Mouse (Mus musculus) E14TG2a.4 (cell line): ENCODE results near the gene Tfrc.
A peak's percentile ranks its signal among the peaks of the same experiment; 100 is the strongest.
"Not testable (repeated sequence)": the region's sequence is repeated elsewhere in the genome, so short reads cannot be mapped to it uniquely, and the experiment has no call there.

ENCODE experiments used
- H3K27me3 ChIP-seq: 2 replicates; pipeline ENCODE4 v1.6.1; 2014; ENCODE audit warnings: low read length, control low read depth; ENCODE audit not compliant: insufficient read depth
- H3K36me3 ChIP-seq: 2 replicates; pipeline ENCODE4 v1.6.1; 2014; ENCODE audit warnings: low read length, control low read depth; ENCODE audit not compliant: insufficient read depth
- H3K4me1 ChIP-seq: replicated peaks from 2 replicates; pipeline ENCODE4 v1.6.1; 2014; ENCODE audit warnings: low read depth, low read length, control low read depth
- H3K4me3 ChIP-seq: replicated peaks from 2 replicates; pipeline ENCODE4 v1.5.1; 2014; ENCODE audit warnings: mild to moderate bottlenecking, low read length
- H3K9me3 ChIP-seq: 2 replicates; pipeline ENCODE4 v1.6.1; 2014; ENCODE audit warnings: low read length, control low read depth
- CTCF ChIP-seq: conservative IDR thresholded peaks from 2 replicates; pipeline ENCODE4 v1.5.1; 2014; ENCODE audit warnings: low read length
- NANOG ChIP-seq: IDR thresholded peaks from 2 replicates; pipeline ENCODE4 v1.6.1; 2014; ENCODE audit warnings: borderline replicate concordance, low read length, mixed read lengths
- POU5F1 ChIP-seq: IDR thresholded peaks from 2 replicates; pipeline ENCODE4 v1.6.1; 2014; ENCODE audit warnings: low read length, borderline replicate concordance

The Tfrc gene

GRCm38 (mm10) chr16:32628140-32628539, 19.4 kb downstream of the Tfrc start:
- H3K4me3 ChIP-seq, result no peak overlapping the region
- TF ChIP-seq NANOG, result no peak
- no peak for TF ChIP-seq CTCF
- TF ChIP-seq POU5F1, result no peak
- peaks cover 15% of the 10 kb centered on the region; the same call in 1 of the 2 replicates for H3K4me1 ChIP-seq
- H3K9me3 ChIP-seq, result no peaks in the 10 kb centered on the region
- H3K27me3 ChIP-seq, result no peaks in the 10 kb centered on the region
- H3K36me3 ChIP-seq, result peaks cover 99% of the 10 kb centered on the region

DNA sequence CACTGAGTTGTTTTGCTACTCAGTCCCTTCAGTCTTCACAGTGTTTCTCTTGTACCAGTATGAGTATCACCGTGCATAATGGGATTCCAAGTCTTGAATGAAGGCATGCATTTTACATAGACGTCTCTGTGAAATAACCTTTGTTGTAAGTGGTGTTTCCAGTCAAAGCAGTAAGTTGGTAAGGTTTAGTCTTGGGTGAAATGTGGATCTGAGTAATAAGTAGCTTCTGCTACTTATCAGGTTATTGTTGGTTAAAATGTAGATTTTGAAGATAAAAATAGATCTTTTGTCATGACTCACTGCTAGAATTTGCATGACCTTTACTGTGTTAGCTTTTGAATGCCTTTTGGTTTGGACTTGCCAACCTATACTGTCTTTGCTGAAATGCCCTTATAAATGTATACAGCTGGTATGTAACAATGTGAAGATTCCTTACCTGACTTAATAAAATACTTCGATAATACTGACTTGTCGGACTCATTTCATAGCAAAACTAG, 23.7 kb downstream of the Tfrc start:
- TF ChIP-seq CTCF (no peak), POU5F1 (no peak), NANOG (no peak)
- no peaks in the 10 kb centered on the region for H3K9me3 ChIP-seq
- no peak overlapping the region for H3K4me3 ChIP-seq
- peaks cover 56% of the 10 kb centered on the region for H3K4me1 ChIP-seq
- peaks cover 63% of the 10 kb centered on the region for H3K36me3 ChIP-seq
- H3K27me3 ChIP-seq, result no peaks in the 10 kb centered on the region

GRCm38 (mm10) chr16:32633486-32634012, 24.8 kb downstream of the Tfrc start:
- no peak for TF ChIP-seq POU5F1
- TF ChIP-seq CTCF, result no peak
- TF ChIP-seq NANOG, result no peak
- Histone ChIP-seq H3K9me3 (no peaks in the 10 kb centered on the region), H3K4me3 (no peak overlapping the region), H3K36me3 (peaks cover 52% of the 10 kb centered on the region), H3K27me3 (no peaks in the 10 kb centered on the region), H3K4me1 (peaks cover 67% of the 10 kb centered on the region)

DNA sequence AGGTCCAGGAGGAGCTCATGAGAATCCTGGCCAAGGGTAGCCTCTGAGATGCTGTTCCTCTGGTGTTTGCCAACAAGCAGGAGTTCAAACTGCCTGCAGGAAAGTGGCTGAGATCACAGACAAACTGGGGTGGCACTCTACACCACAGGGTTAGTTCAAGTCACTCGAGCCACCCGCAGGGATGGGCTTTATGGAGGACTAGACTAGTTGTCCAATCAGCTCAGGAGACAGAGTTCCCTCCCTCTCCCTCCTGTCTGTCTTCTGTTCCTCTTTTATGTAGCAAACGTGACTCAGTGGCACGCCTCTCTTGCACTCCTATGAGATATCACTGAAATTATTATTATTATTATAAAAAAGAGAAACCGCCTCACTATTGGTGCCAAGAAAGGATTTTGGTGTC, 25.5 kb downstream of the Tfrc start:
- no peaks in the 10 kb centered on the region for H3K27me3 ChIP-seq
- no peak overlapping the region for H3K4me3 ChIP-seq
- peaks cover 70% of the 10 kb centered on the region for H3K4me1 ChIP-seq
- TF ChIP-seq POU5F1 (no peak), NANOG (no peak), CTCF (no peak)
- peaks cover 45% of the 10 kb centered on the region for H3K36me3 ChIP-seq
- H3K9me3 ChIP-seq, result no peaks in the 10 kb centered on the region

DNA sequence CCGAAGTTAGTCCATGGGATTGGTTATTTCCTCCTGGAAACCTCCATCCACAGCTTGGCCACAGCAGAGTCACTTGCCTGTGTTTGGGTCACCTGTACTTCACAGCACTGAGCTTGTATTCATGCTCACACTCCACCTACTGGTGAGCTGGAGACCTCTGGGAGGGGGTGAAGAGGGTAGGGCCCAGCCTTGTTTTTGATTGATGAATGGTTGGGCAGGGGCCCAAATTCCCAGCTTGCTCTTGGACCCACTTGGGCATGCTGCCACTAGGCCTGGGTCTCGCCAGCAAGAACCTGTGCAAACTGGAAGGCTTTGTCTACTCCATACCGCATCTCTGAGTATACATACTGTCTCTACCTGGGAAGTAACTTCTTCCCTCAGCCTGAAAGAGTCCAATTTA, 26.6 kb downstream of the Tfrc start:
- Histone ChIP-seq H3K36me3 (peaks cover 35% of the 10 kb centered on the region), H3K27me3 (no peaks in the 10 kb centered on the region), H3K4me1 (peaks cover 68% of the 10 kb centered on the region), H3K9me3 (no peaks in the 10 kb centered on the region), H3K4me3 (no peak overlapping the region)
- peak; percentile 37 for TF ChIP-seq CTCF
- no peak for TF ChIP-seq POU5F1
- no peak for TF ChIP-seq NANOG

DNA sequence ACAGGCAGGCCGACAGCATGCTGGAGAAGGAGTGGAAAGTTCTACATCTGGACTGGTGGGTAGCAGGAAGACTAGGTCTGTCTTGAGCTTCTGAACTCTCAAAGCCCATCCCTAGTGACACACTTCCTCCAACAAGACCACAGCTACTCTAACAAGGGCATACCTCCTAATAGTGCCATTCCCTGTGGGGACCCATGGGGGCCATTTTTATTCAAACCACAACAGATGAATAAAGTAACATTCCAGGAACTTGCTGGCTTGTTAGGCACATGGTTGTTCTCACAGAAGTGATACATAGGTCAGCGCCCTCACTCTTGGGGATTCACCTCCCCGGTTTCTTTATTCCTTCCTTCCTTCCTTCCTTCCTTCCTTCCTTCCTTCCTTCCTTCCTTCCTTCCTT, 27.6 kb downstream of the Tfrc start:
- H3K36me3 ChIP-seq, result peaks cover 24% of the 10 kb centered on the region
- peaks cover 68% of the 10 kb centered on the region for H3K4me1 ChIP-seq
- H3K27me3 ChIP-seq, result no peaks in the 10 kb centered on the region
- H3K4me3 ChIP-seq, result no peak overlapping the region
- H3K9me3 ChIP-seq, result no peaks in the 10 kb centered on the region
- TF ChIP-seq CTCF (no peak), POU5F1 (no peak), NANOG (no peak)

DNA sequence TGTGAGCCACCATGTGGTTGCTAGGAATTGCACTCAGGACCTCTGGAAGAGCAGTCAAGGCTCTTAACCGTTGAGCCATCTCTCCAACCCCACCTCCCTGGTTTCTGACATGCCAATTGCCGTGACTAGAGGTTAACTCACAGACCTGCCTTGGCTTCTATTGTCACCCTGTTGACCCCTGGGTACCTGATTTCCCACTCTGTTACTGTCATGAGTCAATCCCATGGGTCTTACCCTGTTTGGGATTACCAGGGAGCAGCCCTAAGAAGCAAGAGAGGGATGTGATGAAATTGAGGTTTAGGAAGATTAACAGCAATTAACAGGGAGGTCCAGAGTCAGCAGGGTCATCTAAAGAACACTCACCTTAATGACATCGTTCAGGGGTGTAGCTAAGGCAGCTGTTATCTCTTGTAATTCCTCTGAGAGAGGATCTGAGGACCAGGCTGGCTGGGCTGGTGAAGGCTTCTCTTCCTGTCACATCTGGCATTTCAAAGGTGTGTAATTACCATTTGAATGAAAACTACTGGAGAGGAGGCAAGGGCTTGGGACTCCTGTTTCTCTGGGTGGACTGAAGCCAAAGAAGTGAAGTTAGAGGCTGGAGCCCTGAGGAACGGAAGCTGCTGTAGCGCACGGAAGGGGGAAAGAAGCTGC, 28.3 kb downstream of the Tfrc start:
- TF ChIP-seq CTCF, result no peak
- peak; percentile 67 for TF ChIP-seq NANOG
- TF ChIP-seq POU5F1, result peak; percentile 73
- Histone ChIP-seq H3K4me3 (peak overlapping the region; percentile 41), H3K36me3 (peaks cover 18% of the 10 kb centered on the region), H3K27me3 (no peaks in the 10 kb centered on the region), H3K9me3 (no peaks in the 10 kb centered on the region), H3K4me1 (peaks cover 74% of the 10 kb centered on the region)

- Histone ChIP-seq H3K4me1 (peaks cover 75% of the 10 kb centered on the region), H3K36me3 (peaks cover 3% of the 10 kb centered on the region; the same call in 1 of the 2 replicates), H3K4me3 (0 out of 2 replicates have a peak overlapping the region, but pooled peaks have one; percentile 17), H3K9me3 (no peaks in the 10 kb centered on the region), H3K27me3 (no peaks in the 10 kb centered on the region)
- no peak for TF ChIP-seq NANOG
- TF ChIP-seq CTCF, result peak; percentile 73
These were observed 29.8 kb downstream of the Tfrc start for GRCm38 (mm10) chr16:32638476-32638875.

DNA sequence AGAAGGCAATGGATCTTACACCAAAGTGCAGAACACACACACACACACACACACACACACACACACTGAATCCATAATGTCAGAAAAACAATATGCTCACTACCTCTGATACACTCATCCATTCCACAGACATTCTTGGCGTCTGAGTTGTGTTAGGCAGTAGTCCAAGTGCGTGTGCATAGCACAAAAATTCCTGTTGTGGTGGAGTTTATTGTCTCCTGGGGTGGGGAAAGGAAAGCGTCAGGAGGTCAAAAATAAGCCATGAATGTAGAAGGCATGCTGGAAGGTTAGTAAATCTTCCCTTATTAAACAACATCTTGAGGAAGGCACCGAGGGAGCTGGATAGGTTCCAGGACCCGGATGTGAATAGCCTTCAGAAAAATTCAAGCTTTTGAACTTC, 31.4 kb downstream of the Tfrc start:
- TF ChIP-seq CTCF (no peak), POU5F1 (no peak), NANOG (no peak)
- H3K9me3 ChIP-seq, result no peaks in the 10 kb centered on the region
- H3K4me3 ChIP-seq, result no peak overlapping the region
- no peaks in the 10 kb centered on the region for H3K27me3 ChIP-seq
- H3K4me1 ChIP-seq, result peaks cover 64% of the 10 kb centered on the region
- H3K36me3 ChIP-seq, result 0 out of 2 replicates have a peak, but pooled peaks cover under 1% of the 10 kb centered on the region

DNA sequence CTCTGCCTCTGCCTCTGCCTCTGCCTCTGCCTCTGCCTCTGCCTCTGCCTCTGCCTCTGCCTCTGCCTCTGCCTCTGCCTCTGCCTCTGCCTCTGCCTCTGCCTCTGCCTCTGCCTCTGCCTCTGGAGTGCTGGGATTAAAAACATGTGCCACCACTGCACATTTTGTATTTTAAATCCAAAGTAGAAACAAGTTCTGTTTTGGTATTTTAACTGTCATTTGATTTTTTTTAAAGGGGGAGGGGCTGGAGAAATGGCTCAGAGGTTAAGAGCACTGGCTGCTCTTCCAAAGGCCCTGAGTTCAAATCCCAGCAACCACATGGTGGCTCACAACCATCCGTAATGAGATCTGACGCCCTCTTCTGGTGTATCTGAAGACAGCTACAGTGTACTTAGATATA, 32.0 kb downstream of the Tfrc start:
- peaks cover 64% of the 10 kb centered on the region for H3K4me1 ChIP-seq
- H3K36me3 ChIP-seq, H3K27me3 ChIP-seq, H3K9me3 ChIP-seq, H3K4me3 ChIP-seq: not testable (repeated sequence)
